Mouse (Mus musculus): Measurements from ENCODE around the gene Ctnna3.
"Not testable (repeated sequence)": the region's sequence is repeated elsewhere in the genome, so short reads cannot be mapped to it uniquely, and the experiment has no call there.

The Ctnna3 gene

GRCm38 (mm10) chr10:64243421-64243820 is 813.5 kb downstream of the Ctnna3 start:
- DNase-seq, result no peak

- DNase-seq, result no peak
These were observed 838.3 kb downstream of the Ctnna3 start for GRCm38 (mm10) chr10:64268156-64268555.

- DNase-seq, result peak; percentile 19
These were observed 845.2 kb downstream of the Ctnna3 start for GRCm38 (mm10) chr10:64275143-64275542.

GRCm38 (mm10) chr10:64278836-64279235 is 848.9 kb downstream of the Ctnna3 start:
- DNase-seq, result peak; percentile 10

GRCm38 (mm10) chr10:64305802-64306201 is 875.9 kb downstream of the Ctnna3 start:
- no peak for DNase-seq

- DNase-seq, result no peak
These were observed 881.9 kb downstream of the Ctnna3 start for GRCm38 (mm10) chr10:64311622-64312292.

- no peak for DNase-seq
These were observed 890.4 kb downstream of the Ctnna3 start for GRCm38 (mm10) chr10:64320332-64320731.

- no peak for DNase-seq
These were observed 912.9 kb downstream of the Ctnna3 start for GRCm38 (mm10) chr10:64342702-64343379.

GRCm38 (mm10) chr10:64373288-64373687 is 943.4 kb downstream of the Ctnna3 start:
- DNase-seq, result no peak

GRCm38 (mm10) chr10:64377751-64378150 is 947.9 kb downstream of the Ctnna3 start:
- no peak for DNase-seq

GRCm38 (mm10) chr10:64396579-64396978 is 966.7 kb downstream of the Ctnna3 start:
- no peak for DNase-seq

- not testable (repeated sequence) for DNase-seq
These were observed 988.5 kb downstream of the Ctnna3 start for GRCm38 (mm10) chr10:64418396-64418795.

GRCm38 (mm10) chr10:64438736-64439135 is 1008.8 kb downstream of the Ctnna3 start:
- DNase-seq, result no peak

GRCm38 (mm10) chr10:64448624-64449023 is 1018.7 kb downstream of the Ctnna3 start:
- DNase-seq, result no peak

GRCm38 (mm10) chr10:64483281-64483680 is 1053.4 kb downstream of the Ctnna3 start:
- DNase-seq, result no peak

- no peak for DNase-seq
These were observed 1059.6 kb downstream of the Ctnna3 start for GRCm38 (mm10) chr10:64489471-64489870.

- no peak for DNase-seq
These were observed 1113.7 kb downstream of the Ctnna3 start for GRCm38 (mm10) chr10:64543647-64544046.

GRCm38 (mm10) chr10:64544389-64544788 is 1114.5 kb downstream of the Ctnna3 start:
- DNase-seq, result no peak

GRCm38 (mm10) chr10:64571311-64571710 is 1141.4 kb downstream of the Ctnna3 start:
- no peak for DNase-seq

GRCm38 (mm10) chr10:64588116-64588515 is 1158.2 kb downstream of the Ctnna3 start:
- DNase-seq, result peak; percentile 11

- no peak for DNase-seq
These were observed 1206.9 kb downstream of the Ctnna3 start for GRCm38 (mm10) chr10:64636760-64637159.

GRCm38 (mm10) chr10:64639061-64639460 is 1209.2 kb downstream of the Ctnna3 start:
- no peak for DNase-seq

- no peak for DNase-seq
These were observed 1211.2 kb downstream of the Ctnna3 start for GRCm38 (mm10) chr10:64641093-64641492.

- no peak for DNase-seq
These were observed 1211.7 kb downstream of the Ctnna3 start for GRCm38 (mm10) chr10:64641576-64641975.

- DNase-seq, result no peak
These were observed 1214.1 kb downstream of the Ctnna3 start for GRCm38 (mm10) chr10:64643976-64644375.

Measured in cerebellum, adult 8-10 months (tissue).